Mouse (Mus musculus) liver, adult 2 months (tissue): ENCODE measurements around the gene Lrrc2.

ENCODE experiments used
- CTCF ChIP-seq: fragments of 200-500 bp; IDR thresholded peaks from 2 replicates; pipeline ENCODE4 v1.5.1; 2011; ENCODE audit warnings: low read depth, low read length, control low read depth
- POLR2A ChIP-seq: fragments of 200-500 bp; IDR thresholded peaks from 2 replicates; pipeline ENCODE4 v1.6.1; 2011; ENCODE audit warnings: low read length, control low read depth; ENCODE audit not compliant: insufficient read depth; ENCODE audit errors: extremely low read depth

DNA sequence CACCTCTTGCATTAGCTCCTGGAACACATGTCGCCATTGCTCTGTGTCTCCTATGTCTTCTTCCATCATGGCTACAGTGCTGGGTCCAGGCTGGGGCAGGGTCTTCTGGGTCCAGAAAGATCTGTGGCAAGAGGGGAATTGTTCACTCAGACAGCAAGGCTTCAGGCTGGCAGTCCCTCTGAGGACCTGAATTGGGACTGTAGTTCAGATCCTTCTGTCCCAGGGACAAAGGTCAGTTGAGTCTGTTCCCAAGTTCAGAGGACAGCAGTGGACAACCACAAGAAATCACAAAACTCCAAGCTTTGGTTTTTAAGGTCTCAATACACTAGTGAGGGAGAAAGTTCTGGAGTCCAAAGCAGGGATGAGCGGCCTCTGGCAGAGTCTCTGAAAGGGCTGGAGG lies 38.2 kb downstream of the Lrrc2 start:
- TF ChIP-seq CTCF (no peak), POLR2A (peak; percentile 66; the same call in 1 of the 2 replicates)
